Mouse (Mus musculus) lung, embryonic 14.5 days (tissue): Measurements from ENCODE around the gene Il23r. TPM values are rescaled to one million over a fixed set of nuclear protein-coding genes. Genes with fewer than 3 reads are reported as not detected.
"Not testable (repeated sequence)": the region's sequence is repeated elsewhere in the genome, so short reads cannot be mapped to it uniquely, and the experiment has no call there.

Experiments used
- ATAC-seq: fragments of 200-750 bp; cut with Nextera tagmentation; 2 replicates; pipeline ENCODE4 v1.8.0; 2017; ENCODE audit warnings: mild to moderate bottlenecking, moderate TSS enrichment, moderate library complexity; ENCODE audit not compliant: insufficient read depth
- DNase-seq: peaks from one replicate; pipeline ENCODE4 v3.0.0-alpha.2; 2015
- H3K27ac ChIP-seq: fragments of 300-500 bp; sonication (generic); 2 replicates; pipeline ENCODE4 v1.5.1; 2014; ENCODE audit warnings: low read depth, mild to moderate bottlenecking, moderate library complexity
- H3K27me3 ChIP-seq: fragments of 300-500 bp; sonication (generic); 2 replicates; pipeline ENCODE4 v1.6.1; 2014; ENCODE audit warnings: low read length, control low read depth; ENCODE audit not compliant: insufficient read depth
- H3K36me3 ChIP-seq: fragments of 300-500 bp; sonication (generic); 2 replicates; pipeline ENCODE4 v1.6.1; 2014; ENCODE audit warnings: control low read depth; ENCODE audit not compliant: insufficient read depth
- H3K4me1 ChIP-seq: fragments of 300-500 bp; sonication (generic); 2 replicates; pipeline ENCODE4 v1.6.1; 2014; ENCODE audit warnings: antibody characterized with exemption, control low read depth; ENCODE audit not compliant: insufficient read depth
- H3K4me2 ChIP-seq: fragments of 300-500 bp; sonication (generic); 2 replicates; pipeline ENCODE4 v1.6.1; 2014; ENCODE audit warnings: mild to moderate bottlenecking
- H3K4me3 ChIP-seq: fragments of 300-500 bp; sonication (generic); 2 replicates; pipeline ENCODE4 v1.5.1; 2014; ENCODE audit warnings: low read depth, low read length
- H3K9ac ChIP-seq: fragments of 300-500 bp; sonication (generic); 2 replicates; pipeline ENCODE4 v1.6.1; 2014
- H3K9me3 ChIP-seq: fragments of 300-500 bp; sonication (generic); 2 replicates; pipeline ENCODE4 v1.6.1; 2016; ENCODE audit warnings: low read depth, low read length, control low read depth
- CTCF ChIP-seq: IDR thresholded peaks from 2 replicates; pipeline ENCODE4 v1.5.1; 2016; ENCODE audit warnings: antibody characterized with exemption, low read depth
- WGBS: fragments of 180-500 bp; shearing (Covaris S2); extraction: QIAGEN DNeasy Blood & Tissue Kit; methylation state at CpG from one replicate; pipeline ENCODE4 v1.1.7; 2014; 5-methylcytosine and 5-hydroxymethylcytosine counted together
- polyA plus RNA-seq: library from polyadenylated mRNA; unstranded; fragments of >200 nt; fragmentation: Nextera tagmentation; extraction: Ambion mirVana; gene quantifications from 2 replicates; pipeline ENCODE4 v1.2.1, GENCODE M21; 2014

The Il23r gene
- polyA plus RNA-seq, 1 experiment from 2014 or later, result not detected

DNA sequence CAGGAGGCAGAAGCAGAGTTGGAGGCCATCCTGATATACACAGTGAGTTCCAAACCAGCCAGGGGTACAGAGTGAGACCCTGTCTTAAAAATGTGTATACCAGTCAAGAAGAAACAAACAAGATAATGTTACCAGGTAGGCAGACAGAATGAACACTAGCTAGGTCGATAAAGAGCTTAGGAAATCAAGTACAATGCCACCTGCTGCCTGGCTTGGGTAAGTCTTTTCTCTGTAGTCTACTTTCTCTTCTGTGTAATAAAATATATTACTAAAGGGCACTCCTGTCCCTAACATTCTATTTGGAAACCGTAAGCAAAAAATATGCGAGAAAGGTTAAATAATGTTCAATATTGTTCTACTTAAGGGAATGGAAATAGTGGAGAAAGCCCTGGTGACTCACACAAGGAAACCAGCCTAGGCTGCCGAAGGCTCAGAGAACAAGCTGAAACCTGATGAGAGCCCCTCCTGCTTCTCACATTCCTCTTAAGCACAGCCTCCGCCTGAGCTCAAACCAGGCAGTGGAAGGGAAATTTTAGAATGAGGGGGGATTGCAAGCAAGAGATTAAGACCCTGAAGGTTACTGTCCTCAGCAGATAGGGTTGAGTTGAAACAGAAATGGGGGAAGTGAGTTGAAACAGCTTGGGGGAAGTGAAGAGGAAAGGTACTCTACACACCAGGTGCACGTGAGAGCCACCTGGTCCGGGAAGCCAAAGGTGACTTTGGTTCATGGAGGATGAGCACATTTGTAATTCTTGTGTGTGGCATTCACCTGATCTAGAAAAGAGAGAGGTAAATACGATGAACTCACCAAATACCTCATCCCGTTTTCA lies 39.6 kb upstream of the Il23r start:
- H3K9me3 ChIP-seq, result no peaks in the 10 kb centered on the region
- DNase-seq, result peak; percentile 15
- H3K36me3 ChIP-seq, result no peaks in the 10 kb centered on the region
- H3K4me1 ChIP-seq, result peaks cover 4% of the 10 kb centered on the region
- ATAC-seq, result 0 out of 2 replicates have a peak, but pooled peaks have one; percentile 36
- no peak overlapping the region for H3K4me2 ChIP-seq
- no peak overlapping the region for H3K9ac ChIP-seq
- peak overlapping the region; percentile 24; the same call in 1 of the 2 replicates for H3K27ac ChIP-seq
- whole genome bisulfite sequencing, result 51% methylated on average over 9 of the region's 9 CpGs
- no peak overlapping the region for H3K4me3 ChIP-seq
- TF ChIP-seq CTCF, result 0 out of 2 replicates have a peak, but pooled peaks have one; percentile 19
- H3K27me3 ChIP-seq, result peaks cover 48% of the 10 kb centered on the region

DNA sequence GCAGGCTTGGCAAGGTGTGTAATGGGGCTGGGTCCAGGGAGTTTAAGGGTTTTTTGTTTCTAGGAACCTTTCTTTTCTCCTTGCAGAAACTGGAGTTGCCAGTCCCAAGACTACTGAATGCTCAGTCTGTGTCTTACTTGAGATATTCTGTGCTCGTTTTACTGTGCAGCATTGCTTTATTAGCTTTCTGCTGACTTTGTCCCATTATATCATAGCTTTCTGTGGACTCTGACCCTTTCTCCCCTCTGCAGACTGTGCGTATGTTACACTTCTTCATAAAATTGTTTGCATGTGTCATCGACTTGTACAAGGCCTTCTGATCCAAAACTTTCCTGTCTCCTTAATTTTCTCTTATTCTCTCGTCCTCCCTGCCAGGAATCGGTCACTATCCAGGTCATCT lies 34.7 kb upstream of the Il23r start:
- H3K27ac ChIP-seq, result no peak overlapping the region
- no peak for TF ChIP-seq CTCF
- no peak overlapping the region for H3K4me2 ChIP-seq
- no peaks in the 10 kb centered on the region for H3K9me3 ChIP-seq
- H3K36me3 ChIP-seq, result no peaks in the 10 kb centered on the region
- peaks cover 1% of the 10 kb centered on the region; the same call in 1 of the 2 replicates for H3K27me3 ChIP-seq
- no peak for ATAC-seq
- no peak for DNase-seq
- H3K9ac ChIP-seq, result no peak overlapping the region
- no peaks in the 10 kb centered on the region for H3K4me1 ChIP-seq
- no peak overlapping the region for H3K4me3 ChIP-seq
- 83% methylated on average over 5 of the region's 5 CpGs for WGBS

DNA sequence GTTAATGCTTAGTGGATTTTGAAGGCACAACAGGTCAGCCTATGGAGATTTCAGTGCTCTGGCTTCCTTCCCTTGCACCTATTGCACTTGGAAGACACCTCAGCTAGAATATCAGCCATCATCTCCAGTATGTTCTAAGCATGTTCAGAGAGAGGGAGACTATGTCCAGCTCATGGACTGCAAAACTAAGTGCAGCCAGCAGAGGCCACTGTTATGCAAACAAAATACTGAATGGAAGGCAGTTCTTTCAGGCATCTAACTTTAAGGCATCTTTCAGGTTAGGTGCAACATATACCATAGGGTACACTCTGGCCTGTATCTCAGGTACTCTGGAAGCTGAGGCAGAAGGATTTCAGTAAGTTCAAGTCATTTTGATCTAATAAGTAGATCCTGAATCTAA lies 19.1 kb upstream of the Il23r start:
- Histone ChIP-seq H3K27ac (no peak overlapping the region), H3K4me2 (no peak overlapping the region), H3K9ac (no peak overlapping the region), H3K36me3 (no peaks in the 10 kb centered on the region), H3K27me3 (no peaks in the 10 kb centered on the region), H3K4me3 (no peak overlapping the region), H3K9me3 (no peaks in the 10 kb centered on the region), H3K4me1 (no peaks in the 10 kb centered on the region)
- TF ChIP-seq CTCF, result peak; percentile 72
- peak; percentile 47; the same call in 1 of the 2 replicates for ATAC-seq
- DNase-seq, result peak; percentile 57

DNA sequence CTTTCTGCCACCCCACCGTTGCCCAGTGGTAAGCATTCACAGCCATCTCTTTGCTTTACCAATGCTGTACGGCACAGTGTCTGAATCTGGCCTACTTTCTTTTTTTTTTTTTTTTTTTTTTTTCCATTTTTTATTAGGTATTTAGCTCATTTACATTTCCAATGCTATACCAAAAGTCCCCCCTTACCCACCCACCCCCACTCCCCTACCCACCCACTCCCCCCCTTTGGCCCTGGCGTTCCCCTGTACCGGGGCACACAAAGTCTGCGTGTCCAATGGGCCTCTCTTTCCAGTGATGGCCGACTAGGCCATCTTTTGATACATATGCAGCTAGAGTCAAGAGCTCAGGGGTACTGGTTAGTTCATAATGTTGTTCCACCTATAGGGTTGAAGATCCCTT lies 10.3 kb upstream of the Il23r start:
- not testable (repeated sequence) for H3K9me3 ChIP-seq, DNase-seq, H3K27me3 ChIP-seq, H3K4me1 ChIP-seq, H3K9ac ChIP-seq, ATAC-seq, H3K4me3 ChIP-seq, H3K4me2 ChIP-seq, H3K27ac ChIP-seq, H3K36me3 ChIP-seq
- WGBS, result 88% methylated on average over 2 of the region's 6 CpGs

DNA sequence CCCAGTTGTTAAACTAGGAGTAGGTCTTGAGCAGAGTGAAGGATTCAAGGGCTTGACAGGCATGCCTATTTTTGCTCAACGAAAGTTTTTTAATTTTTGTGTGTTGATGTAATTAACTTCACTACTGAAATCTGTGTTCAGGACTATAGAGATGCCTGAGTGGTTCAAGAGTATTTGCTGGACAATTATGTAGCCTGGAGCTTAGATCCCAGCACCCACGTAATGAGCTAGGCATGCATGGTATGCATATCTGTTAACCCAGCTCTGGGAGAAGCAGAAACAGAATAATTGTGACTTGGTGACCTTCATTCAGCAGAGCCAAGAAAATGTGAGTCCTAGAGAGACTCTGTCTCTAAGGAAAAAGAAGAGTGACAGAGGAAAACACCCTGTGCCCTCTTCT lies 10.6 kb downstream of the Il23r start:
- WGBS, result 38% methylated on average over 2 of the region's 2 CpGs
- Histone ChIP-seq H3K4me3 (no peak overlapping the region), H3K4me2 (no peak overlapping the region), H3K9me3 (no peaks in the 10 kb centered on the region), H3K27ac (peak overlapping the region; percentile 65; the same call in 1 of the 2 replicates), H3K27me3 (no peaks in the 10 kb centered on the region), H3K4me1 (no peaks in the 10 kb centered on the region), H3K9ac (no peak overlapping the region), H3K36me3 (no peaks in the 10 kb centered on the region)
- ATAC-seq (peak; percentile 96), DNase-seq (peak; percentile 59)
- TF ChIP-seq CTCF, result no peak

DNA sequence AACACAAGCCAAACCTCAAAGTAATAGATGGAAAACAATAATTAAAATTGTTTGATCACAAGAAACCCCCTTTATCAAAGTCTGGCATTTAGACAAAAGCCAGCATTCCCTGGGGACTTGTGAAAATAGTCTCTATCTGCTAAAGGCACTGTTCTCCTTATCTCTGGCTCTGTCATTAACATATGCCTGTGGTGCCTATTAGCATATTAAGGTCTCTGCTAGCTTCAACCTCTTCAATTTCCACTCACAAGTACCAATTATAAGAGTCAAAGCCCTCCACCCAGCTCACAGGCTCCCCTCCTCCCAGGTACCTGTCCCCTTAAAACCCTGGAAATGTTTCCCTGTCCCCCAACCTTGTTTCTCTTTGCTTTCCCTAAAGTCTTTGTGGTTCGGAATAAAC lies 20.4 kb downstream of the Il23r start:
- Histone ChIP-seq H3K27ac (no peak overlapping the region), H3K9me3 (no peaks in the 10 kb centered on the region), H3K4me1 (no peaks in the 10 kb centered on the region), H3K36me3 (no peaks in the 10 kb centered on the region), H3K9ac (no peak overlapping the region), H3K4me2 (no peak overlapping the region), H3K27me3 (no peaks in the 10 kb centered on the region), H3K4me3 (no peak overlapping the region)
- WGBS, result 15% methylated on average over 1 of the region's 1 CpGs
- TF ChIP-seq CTCF, result no peak
- no peak for ATAC-seq
- no peak for DNase-seq

DNA sequence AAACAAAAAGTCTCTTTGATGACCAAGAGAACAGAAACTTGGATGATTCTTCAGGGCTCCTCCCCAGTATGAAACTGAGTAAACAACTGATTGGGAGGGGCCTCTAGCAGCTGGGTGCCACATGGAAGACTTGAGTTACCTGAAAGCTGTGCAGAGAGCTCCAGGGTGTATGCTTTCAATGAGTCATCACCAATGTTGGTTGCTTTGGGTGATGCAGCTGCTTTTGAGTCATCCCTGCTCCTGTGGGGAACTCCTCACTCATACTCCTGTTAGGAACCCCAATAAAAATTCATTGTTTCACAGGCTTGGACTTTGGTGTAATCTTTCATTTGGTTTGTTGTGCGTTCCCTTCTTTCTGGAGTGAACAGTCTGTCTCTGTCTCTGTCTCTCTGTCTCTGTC lies 32.2 kb downstream of the Il23r start:
- Histone ChIP-seq H3K9ac (no peak overlapping the region), H3K27me3 (no peaks in the 10 kb centered on the region), H3K4me1 (no peaks in the 10 kb centered on the region), H3K27ac (no peak overlapping the region), H3K4me3 (no peak overlapping the region), H3K36me3 (no peaks in the 10 kb centered on the region), H3K4me2 (no peak overlapping the region), H3K9me3 (no peaks in the 10 kb centered on the region)
- WGBS, result 92% methylated on average over 1 of the region's 1 CpGs
- DNase-seq, result no peak
- no peak for ATAC-seq
- TF ChIP-seq CTCF, result no peak
